Mouse (Mus musculus) macrophage (primary cell): ENCODE data around the gene Gcnt2. TPM values are rescaled to one million over a fixed set of nuclear protein-coding genes. Genes with fewer than 3 reads are reported as not detected.
"Not testable (repeated sequence)": the region's sequence is repeated elsewhere in the genome, so short reads cannot be mapped to it uniquely, and the experiment has no call there.

Experiments
- H3K27ac ChIP-seq: fragments of 350-480 bp; formaldehyde crosslinking; 2 replicates; pipeline ENCODE4 v1.9.0; 2021
- H3K36me3 ChIP-seq: fragments of 350-480 bp; formaldehyde crosslinking; 2 replicates; pipeline ENCODE4 v1.9.0; 2021; ENCODE audit errors: inconsistent target
- H3K4me3 ChIP-seq: fragments of 350-480 bp; formaldehyde crosslinking; 2 replicates; pipeline ENCODE4 v1.9.0; 2021; ENCODE audit errors: inconsistent target
- H3K79me2 ChIP-seq: fragments of 350-480 bp; formaldehyde crosslinking; 2 replicates; pipeline ENCODE4 v1.9.0; 2021; ENCODE audit errors: inconsistent target
- WGBS: methylation state at CpG from one replicate; pipeline ENCODE4 v1.1.7; 2026; ENCODE audit warnings: inconsistent platforms; ENCODE audit not compliant: missing documents; 5-methylcytosine and 5-hydroxymethylcytosine counted together
- polyA plus RNA-seq: library from polyadenylated mRNA; stranded (reverse); fragments of 250-400 nt; gene quantifications from 3 replicates; pipeline ENCODE4 v1.2.4, GENCODE M21; 2018; ENCODE audit warnings: inconsistent platforms

Gcnt2 gene
- polyA plus RNA-seq, 1 experiment from 2014 or later, result 0.46 TPM

- no peak overlapping the region for H3K27ac ChIP-seq
- no peak overlapping the region for H3K4me3 ChIP-seq
- H3K79me2 ChIP-seq, result no peaks in the 10 kb centered on the region
- no peaks in the 10 kb centered on the region for H3K36me3 ChIP-seq
- WGBS, result 23% methylated on average over 10 of the region's 10 CpGs
These were observed 26.5 kb downstream of the Gcnt2 start for GRCm38 (mm10) chr13:40885935-40886642.

- no peak overlapping the region for H3K4me3 ChIP-seq
- H3K36me3 ChIP-seq, result no peaks in the 10 kb centered on the region
- no peak overlapping the region for H3K27ac ChIP-seq
- H3K79me2 ChIP-seq, result no peaks in the 10 kb centered on the region
- WGBS, result 20% methylated on average over 22 of the region's 22 CpGs
These were observed 27.3 kb downstream of the Gcnt2 start for GRCm38 (mm10) chr13:40886643-40887381.

- Histone ChIP-seq H3K27ac (no peak overlapping the region), H3K36me3 (no peaks in the 10 kb centered on the region), H3K4me3 (no peak overlapping the region), H3K79me2 (no peaks in the 10 kb centered on the region)
- WGBS, result 53% methylated on average over 5 of the region's 5 CpGs
These were observed 31.0 kb downstream of the Gcnt2 start for GRCm38 (mm10) chr13:40890595-40890994.

- not testable (repeated sequence) for H3K79me2 ChIP-seq, H3K36me3 ChIP-seq, H3K27ac ChIP-seq, H3K4me3 ChIP-seq
- WGBS, result 80% methylated on average over 1 of the region's 1 CpGs
These were observed 31.8 kb downstream of the Gcnt2 start for GRCm38 (mm10) chr13:40891369-40891768.

GRCm38 (mm10) chr13:40892043-40892442, 32.5 kb downstream of the Gcnt2 start:
- Histone ChIP-seq H3K36me3 (no peaks in the 10 kb centered on the region), H3K4me3 (no peak overlapping the region), H3K27ac (no peak overlapping the region), H3K79me2 (no peaks in the 10 kb centered on the region)
- 45% methylated on average over 7 of the region's 7 CpGs for WGBS

GRCm38 (mm10) chr13:40892547-40892946, 33.0 kb downstream of the Gcnt2 start:
- Histone ChIP-seq H3K36me3 (no peaks in the 10 kb centered on the region), H3K79me2 (no peaks in the 10 kb centered on the region), H3K4me3 (no peak overlapping the region), H3K27ac (no peak overlapping the region)
- 71% methylated on average over 4 of the region's 4 CpGs for WGBS

- H3K36me3 ChIP-seq, result no peaks in the 10 kb centered on the region
- H3K4me3 ChIP-seq, result no peak overlapping the region
- H3K27ac ChIP-seq, result no peak overlapping the region
- WGBS, result 82% methylated on average over 3 of the region's 3 CpGs
- H3K79me2 ChIP-seq, result no peaks in the 10 kb centered on the region
These were observed 34.0 kb downstream of the Gcnt2 start for GRCm38 (mm10) chr13:40893573-40893972.

GRCm38 (mm10) chr13:40898049-40898690, 38.6 kb downstream of the Gcnt2 start:
- H3K27ac ChIP-seq, H3K4me3 ChIP-seq, H3K79me2 ChIP-seq, H3K36me3 ChIP-seq: not testable (repeated sequence)
- WGBS, result 75% methylated on average over 2 of the region's 14 CpGs

- WGBS, result 99% methylated on average over 4 of the region's 4 CpGs
- no peak overlapping the region for H3K27ac ChIP-seq
- H3K4me3 ChIP-seq, result no peak overlapping the region
- no peaks in the 10 kb centered on the region for H3K36me3 ChIP-seq
- no peaks in the 10 kb centered on the region for H3K79me2 ChIP-seq
These were observed 39.1 kb downstream of the Gcnt2 start for GRCm38 (mm10) chr13:40898698-40899097.

- WGBS, result 73% methylated on average over 8 of the region's 8 CpGs
- H3K36me3 ChIP-seq, result no peaks in the 10 kb centered on the region
- H3K27ac ChIP-seq, result no peak overlapping the region
- H3K4me3 ChIP-seq, result no peak overlapping the region
- no peaks in the 10 kb centered on the region for H3K79me2 ChIP-seq
These were observed 39.9 kb downstream of the Gcnt2 start for GRCm38 (mm10) chr13:40899349-40899993.

- H3K4me3 ChIP-seq, result no peak overlapping the region
- no peaks in the 10 kb centered on the region for H3K79me2 ChIP-seq
- no peak overlapping the region for H3K27ac ChIP-seq
- WGBS, result 55% methylated on average over 15 of the region's 15 CpGs
- no peaks in the 10 kb centered on the region for H3K36me3 ChIP-seq
These were observed 40.7 kb downstream of the Gcnt2 start for GRCm38 (mm10) chr13:40899994-40900970.

- Histone ChIP-seq H3K4me3 (no peak overlapping the region), H3K27ac (no peak overlapping the region), H3K36me3 (no peaks in the 10 kb centered on the region), H3K79me2 (no peaks in the 10 kb centered on the region)
- WGBS, result 85% methylated on average over 5 of the region's 5 CpGs
These were observed 41.7 kb downstream of the Gcnt2 start for GRCm38 (mm10) chr13:40901263-40901662.

- no peak overlapping the region for H3K4me3 ChIP-seq
- 82% methylated on average over 12 of the region's 12 CpGs for WGBS
- no peaks in the 10 kb centered on the region for H3K36me3 ChIP-seq
- H3K79me2 ChIP-seq, result no peaks in the 10 kb centered on the region
- H3K27ac ChIP-seq, result no peak overlapping the region
These were observed 42.4 kb downstream of the Gcnt2 start for GRCm38 (mm10) chr13:40901831-40902459.
